Mouse (Mus musculus) liver, embryonic 18 days (tissue): ENCODE results near the gene Clec4a1. TPM values are rescaled to one million over a fixed set of nuclear protein-coding genes. Genes with fewer than 3 reads are reported as not detected.

Experiments used
- polyA plus RNA-seq: library from polyadenylated mRNA; depleted of rRNA; stranded (reverse); fragments of >200 nt; gene quantifications from 2 replicates; pipeline ENCODE4 v1.2.3, GENCODE M21; 2012; rRNA removed

Gene Clec4a1
- polyA plus RNA-seq = 5.9 and 7.4 TPM in 2 replicates

DNA sequence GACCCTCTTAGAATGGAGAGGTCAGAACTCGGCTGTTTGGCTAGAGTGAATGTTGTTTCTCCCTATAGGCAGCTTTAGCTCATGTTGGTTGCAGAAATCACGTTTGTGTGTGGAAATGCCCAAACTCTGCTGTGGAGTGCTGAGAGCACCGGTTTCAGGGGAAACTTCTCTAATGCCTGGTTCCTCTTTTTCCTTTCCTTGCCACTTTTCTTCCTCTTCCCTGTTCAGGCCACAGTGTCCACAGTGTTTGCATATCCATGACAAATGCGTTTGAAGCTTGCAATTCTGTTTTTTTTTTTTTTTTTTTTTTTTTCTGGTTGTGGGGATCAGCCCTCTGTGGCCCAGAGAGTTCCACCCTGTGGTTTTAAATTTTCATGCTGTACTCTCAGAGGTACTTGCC is at the start of gene Clec4a1:
Gene Clec4a1 (plus strand): TSS at position 398 of the 400 bp plus-strand sequence.

DNA sequence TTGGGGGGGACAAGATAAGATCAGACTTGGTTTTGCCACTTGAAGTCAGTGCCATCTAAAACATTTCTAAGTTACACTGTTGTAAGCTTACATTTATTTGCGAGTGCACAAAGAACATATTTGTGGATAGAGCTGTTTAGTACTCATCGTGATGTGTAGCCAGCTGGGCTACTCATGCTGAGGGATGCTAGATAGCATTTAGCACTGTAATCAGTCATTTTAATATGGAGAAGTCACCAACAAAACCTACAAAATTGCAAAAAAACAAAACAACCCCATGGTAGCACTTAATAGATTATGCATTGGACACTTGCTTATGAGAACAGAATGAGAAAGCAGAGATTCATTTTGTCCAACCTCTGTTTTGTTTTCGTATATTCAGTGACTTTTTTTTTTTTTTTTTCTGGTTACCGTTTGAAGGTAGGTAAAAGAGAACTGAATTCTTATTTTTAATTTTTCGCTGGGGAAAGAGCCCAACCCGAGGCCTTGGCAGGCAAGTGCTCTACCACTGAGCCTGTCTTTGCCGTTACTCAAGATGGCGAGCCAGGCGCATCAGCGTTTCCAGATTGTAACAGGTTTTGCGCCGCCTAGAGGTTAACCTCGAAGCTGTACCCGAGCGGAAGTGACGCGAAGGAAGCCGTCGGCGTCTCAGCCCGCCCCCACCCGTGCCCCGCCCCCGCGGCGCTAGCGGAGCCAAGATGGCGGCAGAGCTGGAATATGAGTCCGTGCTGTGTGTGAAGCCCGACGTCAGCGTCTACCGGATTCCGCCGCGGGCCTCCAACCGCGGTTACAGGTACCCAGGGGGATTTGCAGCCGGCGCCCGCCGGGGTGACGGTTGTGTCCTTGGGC is 47.6 kb upstream of the Clec4a1 start, which contains the start of gene Necap1:
Gene Necap1 (plus strand): TSS at position 604 of the 849 bp plus-strand sequence.

DNA sequence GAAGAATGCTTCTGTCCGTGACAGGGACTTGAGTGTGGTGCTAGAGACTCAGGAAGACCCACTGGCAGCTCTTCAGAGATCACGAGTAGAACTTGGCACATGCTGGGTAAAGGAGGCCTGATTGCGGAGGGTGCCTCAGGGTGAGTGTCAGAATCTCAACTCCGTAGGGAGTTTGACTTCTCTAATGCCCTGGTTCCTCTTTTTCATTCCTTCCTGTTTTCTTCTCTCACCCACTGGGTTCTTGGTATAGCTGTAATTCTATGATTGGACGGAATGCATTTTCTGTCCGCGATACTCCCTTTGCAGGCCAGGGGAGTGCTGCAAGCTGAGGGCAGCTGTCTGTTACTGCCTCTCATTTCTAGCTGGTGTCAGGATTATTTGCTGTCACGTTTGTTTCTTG is 30.8 kb downstream of the Clec4a1 start, which contains the start of gene Clec4a3:
Gene Clec4a3 (plus strand): TSS at position 115 of the 400 bp plus-strand sequence.

Other genes with a start within 250 kb of the Clec4a1 start
- 0.01 TPM in 1 of 2 replicates, not detected in the other for gene Nanog, start 214.4 kb upstream of the Clec4a1 start, polyA plus RNA-seq
- 8.0 and 9.4 TPM in 2 replicates for gene Slc2a3, start 120.2 kb upstream of the Clec4a1 start, polyA plus RNA-seq
- 1.2 and 1.5 TPM in 2 replicates for gene Foxj2, start 101.9 kb upstream of the Clec4a1 start, polyA plus RNA-seq
- gene C3ar1, start 65.7 kb upstream of the Clec4a1 start, polyA plus RNA-seq = 1.4 and 1.6 TPM in 2 replicates
- 17.4 and 20.6 TPM in 2 replicates for gene Necap1, start 47.4 kb upstream of the Clec4a1 start, polyA plus RNA-seq
- 2.0 and 2.5 TPM in 2 replicates for gene Clec4a3, start 30.7 kb downstream of the Clec4a1 start, polyA plus RNA-seq
- gene Clec4a4, start 68.5 kb downstream of the Clec4a1 start, polyA plus RNA-seq = 0.08 TPM in 1 of 2 replicates, not detected in the other
- 0.07 and 0.17 TPM in 2 replicates for gene Clec4b1, start 128.1 kb downstream of the Clec4a1 start, polyA plus RNA-seq
- 11.2 and 13.0 TPM in 2 replicates for gene Clec4a2, start 184.6 kb downstream of the Clec4a1 start, polyA plus RNA-seq